Mouse (Mus musculus): ENCODE results near the gene Phyhd1.

- TF ChIP-seq CTCF (IDR thresholded peaks at IDR 0.05; ENCODE audit: borderline replicate concordance, insufficient read depth, low read depth, low read length) (peak; percentile 61; the same call in 1 of the 2 replicates), POLR2A (IDR thresholded peaks at IDR 0.05; ENCODE audit: borderline replicate concordance, insufficient read depth, low read length) (no peak)
Measured at GRCm38 (mm10) chr2:30270134-30270533, 4.1 kb downstream of the Phyhd1 start.
